Mouse (Mus musculus): ENCODE data around the gene Pde4dip. TPM values are rescaled to one million over a fixed set of nuclear protein-coding genes. Genes with fewer than 3 reads are reported as not detected.
A peak's percentile ranks its signal among the peaks of the same experiment; 100 is the strongest.

Gene Pde4dip
- polyA plus RNA-seq, 1 experiment from 2014 or later = 9.9 TPM

GRCm38 (mm10) chr3:97689289-97689688 is 199.2 kb downstream of the Pde4dip start:
- Histone ChIP-seq H3K36me3 (no peaks in the 10 kb centered on the region), H3K9ac (no peak overlapping the region), H3K4me1 (no peaks in the 10 kb centered on the region), H3K9me3 (replicated peaks) (no peaks in the 10 kb centered on the region), H3K4me3 (no peak overlapping the region), H3K27ac (no peak overlapping the region), H3K4me2 (no peak overlapping the region), H3K27me3 (replicated peaks) (peaks cover 16% of the 10 kb centered on the region)
- no peak for ATAC-seq
- 36% methylated on average over 2 of the region's 2 CpGs for WGBS (ENCODE audit: insufficient replicate concordance)

- no peak overlapping the region for H3K9ac ChIP-seq
- H3K4me2 ChIP-seq = no peak overlapping the region
- no peaks in the 10 kb centered on the region for H3K36me3 ChIP-seq
- no peaks in the 10 kb centered on the region for H3K9me3 ChIP-seq (replicated peaks)
- H3K4me3 ChIP-seq = no peak overlapping the region
- no peak for ATAC-seq
- peaks cover 41% of the 10 kb centered on the region for H3K27me3 ChIP-seq (replicated peaks)
- H3K27ac ChIP-seq = no peak overlapping the region
- WGBS (ENCODE audit: insufficient replicate concordance) = 60% methylated on average over 4 of the region's 4 CpGs
- H3K4me1 ChIP-seq = peaks cover 9% of the 10 kb centered on the region
These were observed 202.0 kb downstream of the Pde4dip start for GRCm38 (mm10) chr3:97686372-97687117.

- H3K27me3 ChIP-seq (replicated peaks) = peaks cover 41% of the 10 kb centered on the region
- H3K36me3 ChIP-seq = no peaks in the 10 kb centered on the region
- no peak overlapping the region for H3K4me2 ChIP-seq
- H3K27ac ChIP-seq = no peak overlapping the region
- no peak overlapping the region for H3K4me3 ChIP-seq
- H3K9me3 ChIP-seq (replicated peaks) = no peaks in the 10 kb centered on the region
- H3K9ac ChIP-seq = no peak overlapping the region
- H3K4me1 ChIP-seq = peaks cover 19% of the 10 kb centered on the region
- 25% methylated on average over 16 of the region's 16 CpGs for WGBS (ENCODE audit: insufficient replicate concordance)
- no peak for ATAC-seq
These were observed 204.8 kb downstream of the Pde4dip start for GRCm38 (mm10) chr3:97683560-97684195.

- no peak for ATAC-seq
- Histone ChIP-seq H3K27ac (no peak overlapping the region), H3K4me2 (peak overlapping the region; percentile 89), H3K4me3 (peak overlapping the region; percentile 54), H3K9me3 (replicated peaks) (no peaks in the 10 kb centered on the region), H3K36me3 (no peaks in the 10 kb centered on the region), H3K9ac (0 out of 2 replicates have a peak overlapping the region, but pooled peaks have one; percentile 63), H3K27me3 (replicated peaks) (peaks cover 41% of the 10 kb centered on the region), H3K4me1 (peaks cover 19% of the 10 kb centered on the region)
- WGBS (ENCODE audit: insufficient replicate concordance) = 16% methylated on average over 5 of the region's 5 CpGs
These were observed 205.9 kb downstream of the Pde4dip start for GRCm38 (mm10) chr3:97682576-97682975.

DNA sequence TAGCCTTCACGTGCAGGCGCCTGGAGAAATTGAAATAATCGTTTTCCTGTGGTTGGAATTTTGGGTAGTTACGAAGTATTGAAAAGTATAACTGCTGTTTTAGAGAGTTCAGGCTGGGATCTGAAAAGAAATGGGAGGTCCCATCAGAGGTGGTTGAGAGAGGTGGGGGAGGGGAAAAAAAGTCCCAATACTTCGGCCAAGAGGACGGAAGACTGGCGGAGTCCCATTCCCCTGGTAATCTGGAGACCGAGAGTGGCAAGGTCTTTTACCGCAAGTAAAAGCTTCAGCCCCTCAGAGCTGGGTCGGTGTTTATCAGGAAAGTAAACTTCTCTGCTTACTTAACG is 206.4 kb downstream of the Pde4dip start:
- peaks cover 19% of the 10 kb centered on the region for H3K4me1 ChIP-seq
- H3K4me2 ChIP-seq = peak overlapping the region; percentile 89
- no peak overlapping the region for H3K27ac ChIP-seq
- peak overlapping the region; percentile 54 for H3K4me3 ChIP-seq
- peaks cover 41% of the 10 kb centered on the region for H3K27me3 ChIP-seq (replicated peaks)
- ATAC-seq = no peak
- no peaks in the 10 kb centered on the region for H3K9me3 ChIP-seq (replicated peaks)
- 2% methylated on average over 11 of the region's 11 CpGs for WGBS (ENCODE audit: insufficient replicate concordance)
- H3K36me3 ChIP-seq = no peaks in the 10 kb centered on the region
- peak overlapping the region; percentile 63; the same call in 1 of the 2 replicates for H3K9ac ChIP-seq

- peak overlapping the region; percentile 63 for H3K9ac ChIP-seq
- under 1% methylated on average over 33 of the region's 33 CpGs for WGBS (ENCODE audit: insufficient replicate concordance)
- H3K36me3 ChIP-seq = no peaks in the 10 kb centered on the region
- no peak overlapping the region for H3K27ac ChIP-seq
- H3K9me3 ChIP-seq (replicated peaks) = no peaks in the 10 kb centered on the region
- peak overlapping the region; percentile 54 for H3K4me3 ChIP-seq
- peaks cover 19% of the 10 kb centered on the region for H3K4me1 ChIP-seq
- ATAC-seq = peak; percentile 58; the same call in 1 of the 2 replicates
- H3K4me2 ChIP-seq = peak overlapping the region; percentile 89
- H3K27me3 ChIP-seq (replicated peaks) = peaks cover 38% of the 10 kb centered on the region
These were observed 207.0 kb downstream of the Pde4dip start for GRCm38 (mm10) chr3:97681321-97682158.

DNA sequence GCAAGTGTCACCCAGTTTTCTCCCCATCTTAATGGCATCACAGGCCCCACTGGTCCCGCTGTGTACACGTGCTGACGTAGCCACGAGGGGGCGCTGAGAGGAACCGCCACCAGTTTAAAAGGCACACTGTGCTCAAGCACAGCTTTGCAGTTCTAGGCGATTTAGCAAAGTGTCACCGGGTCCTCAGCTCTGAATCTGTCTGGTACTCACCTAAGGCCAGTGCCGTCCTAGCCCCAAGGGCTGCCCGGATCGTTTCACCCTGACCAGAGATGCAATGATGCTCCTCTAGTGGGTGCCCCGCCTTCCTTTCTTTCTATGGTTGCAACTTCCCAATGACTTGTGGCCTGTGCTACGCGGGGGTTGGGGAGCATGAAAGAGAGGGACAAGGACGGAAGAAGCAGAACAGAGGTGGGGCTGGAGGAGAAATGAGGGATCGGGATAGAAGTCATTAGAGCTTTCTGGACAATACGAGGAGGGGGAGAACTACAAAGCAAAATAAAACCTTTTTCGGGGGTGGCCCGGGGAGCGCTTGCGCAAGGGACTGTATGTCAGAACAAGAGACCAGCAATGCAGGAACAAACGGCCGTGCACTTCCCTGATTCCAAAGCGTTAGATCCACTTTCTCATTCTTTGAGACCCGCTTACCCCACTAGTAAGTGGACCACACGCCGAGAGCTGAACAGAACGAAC is 207.7 kb downstream of the Pde4dip start:
- peak overlapping the region; percentile 89 for H3K4me2 ChIP-seq
- no peaks in the 10 kb centered on the region for H3K36me3 ChIP-seq
- no peak overlapping the region for H3K27ac ChIP-seq
- peaks cover 19% of the 10 kb centered on the region for H3K4me1 ChIP-seq
- peaks cover 30% of the 10 kb centered on the region for H3K27me3 ChIP-seq (replicated peaks)
- peak overlapping the region; percentile 63 for H3K9ac ChIP-seq
- WGBS (ENCODE audit: insufficient replicate concordance) = under 1% methylated on average over 28 of the region's 28 CpGs
- peak; percentile 80 for ATAC-seq
- peak overlapping the region; percentile 54 for H3K4me3 ChIP-seq
- no peaks in the 10 kb centered on the region for H3K9me3 ChIP-seq (replicated peaks)

GRCm38 (mm10) chr3:97678416-97678815 is 210.1 kb downstream of the Pde4dip start:
- no peak for ATAC-seq
- peaks cover 16% of the 10 kb centered on the region for H3K27me3 ChIP-seq (replicated peaks)
- no peak overlapping the region for H3K9ac ChIP-seq
- WGBS (ENCODE audit: insufficient replicate concordance) = 67% methylated on average over 3 of the region's 3 CpGs
- no peak overlapping the region for H3K27ac ChIP-seq
- no peaks in the 10 kb centered on the region for H3K9me3 ChIP-seq (replicated peaks)
- H3K36me3 ChIP-seq = no peaks in the 10 kb centered on the region
- H3K4me3 ChIP-seq = no peak overlapping the region
- H3K4me2 ChIP-seq = no peak overlapping the region
- H3K4me1 ChIP-seq = peaks cover 19% of the 10 kb centered on the region

DNA sequence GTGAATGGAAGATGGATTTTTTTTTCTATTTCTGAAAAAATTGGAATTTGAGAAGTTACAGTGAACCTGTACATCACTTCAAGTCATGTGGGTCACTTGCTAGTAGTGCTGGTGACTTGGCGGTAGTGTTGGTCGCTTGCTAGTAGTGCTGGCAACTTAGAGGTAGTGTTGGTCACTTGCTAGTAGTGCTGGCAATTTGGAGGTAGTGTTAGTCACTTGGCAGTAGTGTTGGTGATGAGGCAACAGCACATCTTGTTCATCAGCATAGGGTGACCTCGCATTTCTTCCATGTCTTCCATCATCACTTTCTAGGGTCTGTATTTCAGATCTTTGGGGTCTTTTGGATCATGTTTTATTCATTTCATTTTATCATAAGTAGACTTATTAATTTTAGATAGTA is 212.4 kb downstream of the Pde4dip start:
- WGBS (ENCODE audit: insufficient replicate concordance) = 85% methylated on average over 3 of the region's 3 CpGs
- Histone ChIP-seq H3K36me3 (no peaks in the 10 kb centered on the region), H3K27ac (no peak overlapping the region), H3K27me3 (replicated peaks) (no peaks in the 10 kb centered on the region), H3K4me1 (peaks cover 6% of the 10 kb centered on the region; the same call in 1 of the 2 replicates), H3K4me2 (no peak overlapping the region), H3K9ac (no peak overlapping the region), H3K9me3 (replicated peaks) (no peaks in the 10 kb centered on the region), H3K4me3 (no peak overlapping the region)
- no peak for ATAC-seq

DNA sequence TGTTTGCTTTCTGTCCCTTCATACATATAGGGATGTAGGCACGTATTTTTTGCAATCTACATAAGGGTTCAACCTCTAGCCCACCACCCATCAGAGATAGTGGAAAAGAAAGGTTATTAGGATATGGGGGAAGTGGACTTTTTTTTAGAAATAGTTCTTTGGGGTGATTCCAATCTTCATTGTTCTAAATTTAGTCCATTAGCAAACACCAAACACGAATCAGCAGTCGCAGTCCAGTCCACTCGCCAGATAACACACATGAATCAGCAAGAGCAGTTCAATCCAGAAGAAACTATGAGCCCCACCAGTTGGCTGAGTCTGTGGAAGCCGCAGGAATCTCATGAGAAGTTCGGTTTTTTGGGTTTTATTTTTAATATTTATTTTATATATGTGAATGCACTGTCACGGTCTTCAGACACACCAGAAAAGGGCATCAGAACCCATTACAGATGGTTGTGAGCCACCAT is 213.8 kb downstream of the Pde4dip start, which contains the start of gene Gm17651:
Gene Gm17651 (minus strand): TSS at position 51 of the 467 bp plus-strand sequence.
- no peak for ATAC-seq
- 61% methylated on average over 7 of the region's 7 CpGs for WGBS (ENCODE audit: insufficient replicate concordance)

DNA sequence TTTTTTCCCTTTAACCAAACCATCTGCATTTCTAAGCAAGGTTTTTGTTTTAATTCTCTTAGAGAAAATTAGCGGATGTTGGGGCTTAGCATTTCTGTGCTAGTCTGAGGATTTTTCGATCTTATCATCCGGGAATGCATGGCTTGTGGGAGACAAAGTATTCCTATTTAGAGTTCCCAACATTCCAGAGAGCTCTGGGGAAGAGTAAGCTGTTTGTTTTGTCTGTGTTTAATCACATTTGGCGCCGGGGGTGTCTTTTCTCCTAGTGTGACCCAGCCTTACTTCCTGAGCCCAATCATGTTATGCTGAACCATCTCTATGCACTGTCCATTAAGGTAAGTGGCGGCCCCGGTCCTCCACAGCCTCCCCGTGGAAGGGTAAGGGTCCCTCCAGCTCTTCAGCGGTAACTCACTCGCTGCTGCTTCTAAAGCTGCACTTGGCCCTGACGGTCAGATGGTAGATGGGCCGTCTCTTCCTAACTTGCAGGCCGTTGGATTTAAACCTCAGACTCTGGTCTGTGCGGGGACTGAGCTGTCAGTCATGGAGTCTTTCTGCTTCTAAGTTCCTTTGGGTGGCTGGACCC is 221.3 kb downstream of the Pde4dip start:
- Histone ChIP-seq H3K9ac (no peak overlapping the region), H3K9me3 (replicated peaks) (no peaks in the 10 kb centered on the region), H3K36me3 (peaks cover 50% of the 10 kb centered on the region), H3K4me3 (no peak overlapping the region), H3K4me1 (no peaks in the 10 kb centered on the region), H3K27me3 (replicated peaks) (no peaks in the 10 kb centered on the region), H3K4me2 (no peak overlapping the region), H3K27ac (no peak overlapping the region)
- 71% methylated on average over 14 of the region's 14 CpGs for WGBS (ENCODE audit: insufficient replicate concordance)
- no peak for ATAC-seq

More for the DNA sequence above, 213.8 kb downstream of the Pde4dip start, which contains the start of gene Gm17651:
- Histone ChIP-seq H3K27me3 (replicated peaks) (no peaks in the 10 kb centered on the region), H3K36me3 (peaks cover 7% of the 10 kb centered on the region), H3K4me1 (no peaks in the 10 kb centered on the region), H3K4me3 (no peak within 1 kb of the TSS), H3K4me2 (no peak within 1 kb of the TSS), H3K9ac (no peak within 1 kb of the TSS), H3K27ac (no peak within 1 kb of the TSS), H3K9me3 (replicated peaks) (no peaks in the 10 kb centered on the region)

All from liver, embryonic 12.5 days (tissue).